ENCODE assay signal across 28 mouse cellular contexts in genomic region chr7:54645314-54645713, GRCm38 (mm10).
"Had no signal": no experiment of that assay in that cellular context is flagged by ENCODE, and none has a peak within 500 bp of the region (broad histone marks: within the 10 kb centered on the region; RNA-seq: fewer than 3 reads in every experiment).

No protein-coding gene starts in this region.

- H3K4me2 ChIP-seq: heart, embryonic 13.5 days; heart, embryonic 15.5 days; hindbrain, embryonic 12.5 days; hindbrain, embryonic 14.5 days; intestine, embryonic 15.5 days; limb, embryonic 12.5 days; liver, embryonic 11.5 days; liver, embryonic 13.5 days; liver, embryonic 15.5 days had no signal

- H3K27me3 ChIP-seq: heart, embryonic 13.5 days; heart, embryonic 15.5 days; hindbrain, embryonic 12.5 days; intestine, embryonic 15.5 days; limb, embryonic 12.5 days; liver, embryonic 13.5 days; liver, embryonic 15.5 days had no signal

- H3K4me3 ChIP-seq: heart, embryonic 10.5 days; heart, embryonic 13.5 days; heart, embryonic 15.5 days; hindbrain, embryonic 10.5 days; hindbrain, embryonic 12.5 days; intestine, embryonic 15.5 days; layer of hippocampus, adult 2 months; left cerebral cortex, adult 2 months; limb, embryonic 10.5 days; limb, embryonic 12.5 days; liver, embryonic 13.5 days; liver, embryonic 15.5 days had no signal

- H3K36me3 ChIP-seq: heart, embryonic 10.5 days; heart, embryonic 13.5 days; heart, embryonic 15.5 days; hindbrain, embryonic 10.5 days; hindbrain, embryonic 12.5 days; intestine, embryonic 15.5 days; limb, embryonic 10.5 days; limb, embryonic 12.5 days; liver, embryonic 13.5 days; liver, embryonic 15.5 days had no signal

- H3K9ac ChIP-seq: heart, embryonic 13.5 days; heart, embryonic 15.5 days; hindbrain, embryonic 12.5 days; hindbrain, embryonic 14.5 days; intestine, embryonic 15.5 days; limb, embryonic 12.5 days; liver, embryonic 13.5 days; liver, embryonic 15.5 days; liver, postnatal 0 days had no signal

- H3K27ac ChIP-seq: heart, embryonic 10.5 days; heart, embryonic 13.5 days; heart, embryonic 15.5 days; hindbrain, embryonic 10.5 days; hindbrain, embryonic 12.5 days; hindbrain, embryonic 14.5 days; intestine, embryonic 15.5 days; layer of hippocampus, adult 2 months; left cerebral cortex, adult 2 months; limb, embryonic 10.5 days; limb, embryonic 12.5 days; liver, embryonic 13.5 days; liver, embryonic 15.5 days had no signal

- H3K4me1 ChIP-seq: heart, embryonic 10.5 days; heart, embryonic 13.5 days; heart, embryonic 15.5 days; hindbrain, embryonic 10.5 days; hindbrain, embryonic 12.5 days; intestine, embryonic 15.5 days; limb, embryonic 10.5 days; limb, embryonic 12.5 days; liver, embryonic 13.5 days; liver, embryonic 15.5 days had no signal

- H3K9me3 ChIP-seq: heart, embryonic 10.5 days; heart, embryonic 13.5 days; heart, embryonic 15.5 days; hindbrain, embryonic 10.5 days; hindbrain, embryonic 12.5 days; intestine, embryonic 15.5 days; limb, embryonic 10.5 days; limb, embryonic 12.5 days; liver, embryonic 13.5 days; liver, embryonic 15.5 days had no signal

- ATAC-seq: hindbrain, embryonic 16.5 days; inflammation-experienced regulatory T-cells, adult 6 months; intestine, embryonic 15.5 days; intestine, postnatal 0 days; liver, postnatal 0 days had no signal

- DNase-seq: gastrocnemius, postnatal 14 days; gastrocnemius, postnatal 36 days; heart, adult 18-20 months; heart, postnatal 4 days; kidney, adult 18-20 months; kidney, adult 8-10 months; kidney, postnatal 10 days; kidney, postnatal 25 days; kidney, postnatal 4 days; liver; liver, embryonic 13.5 days; liver, postnatal 0 days had no signal
